Mouse (Mus musculus): ENCODE results near the gene Naaa. TPM values are rescaled to one million over a fixed set of nuclear protein-coding genes. Genes with fewer than 3 reads are reported as not detected.
A peak's percentile ranks its signal among the peaks of the same experiment; 100 is the strongest.

The Naaa gene
- polyA plus RNA-seq, 1 experiment from 2014 or later: 9.2 TPM

GRCm38 (mm10) chr5:92228776-92229175 lies 49.2 kb downstream of the Naaa start:
- no peaks in the 10 kb centered on the region for H3K36me3 ChIP-seq
- no peak overlapping the region for H3K27ac ChIP-seq
- H3K9me3 ChIP-seq: no peaks in the 10 kb centered on the region
- WGBS: 22% methylated on average over 10 of the region's 10 CpGs
- no peak for DNase-seq (ENCODE audit: low spot score)
- no peaks in the 10 kb centered on the region for H3K4me1 ChIP-seq
- H3K27me3 ChIP-seq (ENCODE audit: insufficient read depth, poor library complexity, severe bottlenecking): no peaks in the 10 kb centered on the region
- no peak overlapping the region for H3K4me3 ChIP-seq

GRCm38 (mm10) chr5:92227782-92228181 lies 50.2 kb downstream of the Naaa start:
- Histone ChIP-seq H3K27ac (no peak overlapping the region), H3K27me3 (ENCODE audit: insufficient read depth, poor library complexity, severe bottlenecking) (no peaks in the 10 kb centered on the region), H3K4me1 (no peaks in the 10 kb centered on the region), H3K36me3 (no peaks in the 10 kb centered on the region), H3K9me3 (no peaks in the 10 kb centered on the region), H3K4me3 (no peak overlapping the region)
- DNase-seq (ENCODE audit: low spot score): no peak
- 84% methylated on average over 7 of the region's 7 CpGs for WGBS

DNA sequence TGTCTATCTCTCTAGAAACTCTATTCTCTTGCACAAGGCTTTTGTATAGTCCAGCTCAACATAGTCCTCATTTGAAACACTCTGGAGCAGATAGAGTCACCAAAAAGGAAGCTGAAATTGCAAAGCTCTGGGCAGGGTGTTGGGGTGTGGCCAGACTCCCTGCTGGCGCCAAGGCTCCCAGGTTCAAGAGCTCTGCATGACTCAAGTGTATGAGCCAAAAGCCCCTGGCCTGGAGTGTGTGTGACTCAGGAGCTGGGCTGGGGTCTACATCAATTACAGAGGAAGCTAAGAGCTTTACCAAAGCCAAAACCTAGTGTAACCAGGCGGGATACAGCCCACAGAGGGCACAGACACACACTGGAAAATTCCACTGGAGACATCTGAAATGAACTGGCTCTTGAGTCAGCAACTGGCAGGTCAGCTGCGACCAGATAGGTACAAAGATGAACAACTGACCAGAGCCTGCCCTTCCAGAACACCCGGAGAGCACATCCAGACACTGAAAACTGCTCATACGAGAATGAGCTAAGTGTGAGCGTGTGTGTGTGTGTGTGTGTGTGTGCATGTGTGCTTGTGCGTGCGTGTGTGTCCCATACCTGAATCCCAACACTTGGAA lies 57.6 kb downstream of the Naaa start:
- 85% methylated on average over 8 of the region's 8 CpGs for WGBS
- no peak for DNase-seq (ENCODE audit: low spot score)
- H3K9me3 ChIP-seq: no peaks in the 10 kb centered on the region

GRCm38 (mm10) chr5:92219826-92220225 lies 58.1 kb downstream of the Naaa start:
- Histone ChIP-seq H3K27me3 (ENCODE audit: insufficient read depth, poor library complexity, severe bottlenecking) (no peaks in the 10 kb centered on the region), H3K4me3 (no peak overlapping the region), H3K4me1 (peaks cover 11% of the 10 kb centered on the region; the same call in 1 of the 2 replicates), H3K9me3 (no peaks in the 10 kb centered on the region), H3K27ac (no peak overlapping the region), H3K36me3 (no peaks in the 10 kb centered on the region)
- WGBS: 38% methylated on average over 6 of the region's 6 CpGs
- no peak for DNase-seq (ENCODE audit: low spot score)

More for the DNA sequence above, 57.6 kb downstream of the Naaa start:
- H3K27ac ChIP-seq: no peak overlapping the region
- no peaks in the 10 kb centered on the region for H3K36me3 ChIP-seq
- H3K27me3 ChIP-seq (ENCODE audit: insufficient read depth, poor library complexity, severe bottlenecking): no peaks in the 10 kb centered on the region
- H3K4me3 ChIP-seq: no peak overlapping the region
- peaks cover 11% of the 10 kb centered on the region; the same call in 1 of the 2 replicates for H3K4me1 ChIP-seq

DNA sequence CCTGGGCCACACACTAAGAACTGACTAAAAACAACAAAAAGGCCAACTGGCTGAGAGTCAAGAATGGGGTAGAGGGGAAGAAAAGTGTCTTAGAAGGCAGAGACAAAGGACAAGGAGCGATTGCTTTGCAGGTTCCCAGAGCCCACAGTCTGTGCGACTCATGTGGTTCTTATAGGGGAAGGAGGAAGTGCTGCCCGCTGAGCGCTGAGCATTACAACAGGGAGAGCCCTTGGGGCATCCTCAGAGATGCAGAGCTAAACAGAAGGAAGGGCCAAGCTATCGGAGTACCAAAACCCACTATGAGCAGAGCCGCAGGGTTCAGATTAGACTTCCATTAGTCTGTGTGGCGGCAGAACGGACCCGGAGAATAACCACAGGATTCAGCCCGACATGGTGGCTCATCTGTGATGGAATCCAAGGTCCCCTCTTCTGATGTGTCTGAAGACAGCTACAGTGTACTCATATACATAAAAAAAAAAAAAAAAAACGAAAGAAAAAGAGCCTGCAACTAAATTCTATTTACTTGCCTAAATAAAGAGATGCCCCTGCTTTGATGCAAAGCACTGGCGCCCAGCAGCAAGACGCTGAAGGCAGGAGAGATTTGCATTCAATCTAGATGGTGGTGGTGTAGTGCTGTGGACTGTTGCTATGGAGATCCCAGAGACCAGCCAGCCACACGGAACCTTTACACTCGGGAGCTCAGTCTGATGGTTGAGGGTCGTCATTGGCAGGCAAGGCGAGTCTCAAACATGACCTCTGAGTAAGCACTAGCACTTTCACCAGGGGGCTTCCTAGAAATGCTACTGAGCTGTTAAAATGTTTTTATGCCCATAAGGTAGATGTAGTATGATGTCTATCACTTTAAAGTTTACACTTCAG lies 58.8 kb downstream of the Naaa start:
- DNase-seq (ENCODE audit: low spot score): no peak
- no peak overlapping the region for H3K27ac ChIP-seq
- no peaks in the 10 kb centered on the region for H3K9me3 ChIP-seq
- H3K36me3 ChIP-seq: no peaks in the 10 kb centered on the region
- WGBS: 54% methylated on average over 17 of the region's 17 CpGs
- H3K4me1 ChIP-seq: peaks cover 11% of the 10 kb centered on the region; the same call in 1 of the 2 replicates
- H3K4me3 ChIP-seq: no peak overlapping the region
- no peaks in the 10 kb centered on the region for H3K27me3 ChIP-seq (ENCODE audit: insufficient read depth, poor library complexity, severe bottlenecking)

DNA sequence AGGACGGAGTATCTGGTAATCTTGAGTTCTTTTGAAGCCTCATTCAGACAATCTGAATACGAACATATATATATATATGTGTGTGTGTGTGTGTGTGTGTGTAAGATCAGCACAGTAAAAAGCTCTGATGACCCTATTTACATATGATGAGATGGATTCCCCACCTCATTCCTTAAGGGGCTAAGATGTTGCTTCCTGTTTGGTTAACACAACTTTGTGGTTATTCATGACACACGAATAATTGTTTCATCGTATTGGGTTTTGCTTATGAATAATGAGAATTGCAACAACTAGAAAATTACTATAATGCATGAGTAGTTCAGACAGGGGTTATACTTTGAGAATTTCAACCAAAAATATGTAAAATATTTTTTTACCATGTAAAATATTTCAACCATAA lies 62.7 kb downstream of the Naaa start, which contains the start of gene U90926:
Gene U90926, minus strand, starts transcription at position 101 of the 400 bp plus-strand sequence.
- no peak within 1 kb of the TSS for H3K4me3 ChIP-seq
- WGBS: 87% methylated on average over 4 of the region's 4 CpGs
- no peak for DNase-seq (ENCODE audit: low spot score)
- no peaks in the 10 kb centered on the region for H3K27me3 ChIP-seq (ENCODE audit: insufficient read depth, poor library complexity, severe bottlenecking)
- H3K27ac ChIP-seq: no peak within 1 kb of the TSS
- H3K9me3 ChIP-seq: no peaks in the 10 kb centered on the region
- H3K4me1 ChIP-seq: peaks cover 11% of the 10 kb centered on the region; the same call in 1 of the 2 replicates
- no peaks in the 10 kb centered on the region for H3K36me3 ChIP-seq

DNA sequence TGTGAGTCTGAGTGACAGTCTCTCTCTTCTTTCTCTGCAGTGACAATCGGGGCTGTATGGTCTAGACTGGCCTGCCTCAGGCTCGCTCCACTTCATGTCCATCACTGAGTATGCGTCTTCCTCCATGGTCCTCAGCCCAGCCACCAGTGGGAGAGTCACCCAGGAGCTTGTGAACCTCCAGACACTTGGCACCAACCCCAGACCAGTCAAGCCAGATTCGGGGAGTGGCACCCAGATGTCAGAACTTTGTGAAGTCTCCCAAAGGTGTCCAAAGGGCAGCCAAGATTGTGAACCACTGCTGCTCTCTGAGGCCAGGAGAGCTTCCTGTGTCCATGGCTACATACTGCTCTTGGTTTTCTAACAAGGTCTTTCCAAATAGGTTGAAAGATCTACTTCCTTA lies 65.7 kb downstream of the Naaa start:
- no peaks in the 10 kb centered on the region for H3K9me3 ChIP-seq
- no peak overlapping the region for H3K27ac ChIP-seq
- H3K4me3 ChIP-seq: no peak overlapping the region
- H3K36me3 ChIP-seq: no peaks in the 10 kb centered on the region
- no peaks in the 10 kb centered on the region for H3K27me3 ChIP-seq (ENCODE audit: insufficient read depth, poor library complexity, severe bottlenecking)
- WGBS: 84% methylated on average over 4 of the region's 4 CpGs
- DNase-seq (ENCODE audit: low spot score): peak; percentile 61
- H3K4me1 ChIP-seq: no peaks in the 10 kb centered on the region

GRCm38 (mm10) chr5:92210205-92210604 lies 67.8 kb downstream of the Naaa start:
- H3K4me3 ChIP-seq: no peak overlapping the region
- no peaks in the 10 kb centered on the region for H3K27me3 ChIP-seq (ENCODE audit: insufficient read depth, poor library complexity, severe bottlenecking)
- 74% methylated on average over 8 of the region's 8 CpGs for WGBS
- no peaks in the 10 kb centered on the region for H3K4me1 ChIP-seq
- H3K36me3 ChIP-seq: peaks cover 7% of the 10 kb centered on the region; the same call in 1 of the 2 replicates
- no peaks in the 10 kb centered on the region for H3K9me3 ChIP-seq
- peak; percentile 67 for DNase-seq (ENCODE audit: low spot score)
- no peak overlapping the region for H3K27ac ChIP-seq

Other genes starting within 250 kb of the Naaa start
- gene Cdkl2, start 234.3 kb downstream of the Naaa start, polyA plus RNA-seq (2016; fragmentation: Nextera tagmentation; extraction: Ambion mirVana): 0.68 and 0.99 TPM in 2 replicates
- 207 and 210 TPM in 2 replicates for gene G3bp2, start 194.5 kb downstream of the Naaa start, polyA plus RNA-seq (2016; fragmentation: Nextera tagmentation; extraction: Ambion mirVana)
- 40.4 and 48.9 TPM in 2 replicates for gene Uso1, start 140.2 kb downstream of the Naaa start, polyA plus RNA-seq (2016; fragmentation: Nextera tagmentation; extraction: Ambion mirVana)
- gene U90926, start 62.8 kb downstream of the Naaa start, polyA plus RNA-seq (2016; fragmentation: Nextera tagmentation; extraction: Ambion mirVana): not detected in 2 replicates
- gene Ppef2, start 21.9 kb downstream of the Naaa start, polyA plus RNA-seq (2016; fragmentation: Nextera tagmentation; extraction: Ambion mirVana): 0.14 TPM in 1 of 2 replicates, not detected in the other
- gene Sdad1, start 32.3 kb upstream of the Naaa start, polyA plus RNA-seq (2016; fragmentation: Nextera tagmentation; extraction: Ambion mirVana): 33.2 and 39.5 TPM in 2 replicates
- not detected in 2 replicates for gene Cxcl9, start 49.9 kb upstream of the Naaa start, polyA plus RNA-seq (2016; fragmentation: Nextera tagmentation; extraction: Ambion mirVana)
- gene Art3, start 53.7 kb upstream of the Naaa start, polyA plus RNA-seq (2016; fragmentation: Nextera tagmentation; extraction: Ambion mirVana): 19.8 and 37.7 TPM in 2 replicates
- 0.64 TPM in 1 of 2 replicates, not detected in the other for gene Cxcl10, start 70.7 kb upstream of the Naaa start, polyA plus RNA-seq (2016; fragmentation: Nextera tagmentation; extraction: Ambion mirVana)
- gene Nup54, start 157.0 kb upstream of the Naaa start, polyA plus RNA-seq (2016; fragmentation: Nextera tagmentation; extraction: Ambion mirVana): 52.8 and 60.8 TPM in 2 replicates
- gene Scarb2, start 228.7 kb upstream of the Naaa start, polyA plus RNA-seq (2016; fragmentation: Nextera tagmentation; extraction: Ambion mirVana): 8.3 and 12.1 TPM in 2 replicates